Mouse (Mus musculus): Measurements from ENCODE around the gene Vps11. TPM values are rescaled to one million over a fixed set of nuclear protein-coding genes. Genes with fewer than 3 reads are reported as not detected.

The Vps11 gene
- polyA plus RNA-seq, 2 experiments, result 9.7 to 11.5 TPM

DNA sequence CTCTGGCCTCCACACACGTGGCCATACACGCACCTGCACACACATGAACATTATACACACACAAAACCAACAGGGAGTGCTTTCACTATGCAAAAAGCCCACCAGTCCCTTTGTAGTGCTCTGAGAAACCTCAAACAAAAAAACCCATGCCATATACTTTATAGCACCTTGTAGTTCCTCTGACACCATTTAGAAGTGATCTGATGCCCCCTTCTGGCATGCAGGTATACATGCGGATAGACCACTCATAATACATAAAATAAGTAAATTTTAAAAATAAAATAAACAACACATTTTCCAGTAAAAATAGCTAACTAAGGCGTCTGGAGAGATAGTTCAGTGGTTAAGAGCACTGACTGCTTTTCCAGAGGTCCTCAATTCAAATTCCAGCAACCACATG is 4.3 kb downstream of the Vps11 start:
- Histone ChIP-seq H3K36me3 (replicated peaks; ENCODE audit: control insufficient read depth, insufficient read depth, low read depth) (peaks cover 62% of the 10 kb centered on the region), H3K9ac (replicated peaks) (no peak overlapping the region; the same call in 1 of the 2 replicates)
- ATAC-seq (ENCODE audit: insufficient read depth), result no peak

DNA sequence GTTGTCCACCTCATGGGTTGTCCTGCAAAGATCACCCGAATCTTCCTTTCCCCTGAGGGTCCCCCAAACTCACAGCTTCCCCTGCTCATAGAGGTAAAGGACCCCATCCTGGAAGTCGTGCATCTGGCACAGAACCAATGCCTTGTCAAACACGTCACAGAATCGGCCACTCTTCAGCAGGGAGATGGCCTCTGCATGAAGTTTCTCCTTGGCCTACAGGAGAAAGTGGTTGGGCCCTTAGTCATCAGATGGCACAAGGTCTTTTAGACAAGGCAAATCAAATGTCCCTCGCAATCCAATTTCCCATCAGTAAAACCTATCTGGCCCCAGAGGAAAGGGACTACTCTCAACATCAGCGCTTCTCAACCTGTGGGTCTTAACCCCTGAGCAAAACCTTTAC is 8.3 kb downstream of the Vps11 start:
- ATAC-seq (ENCODE audit: insufficient read depth) (no peak), DNase-seq (ENCODE audit: low read depth in 3 of 3, low spot score in 3 of 3) (no peak)
- Histone ChIP-seq H3K27ac (no peak overlapping the region), H3K36me3 (replicated peaks; ENCODE audit: control insufficient read depth, insufficient read depth, low read depth) (peaks cover 73% of the 10 kb centered on the region), H3K9me3 (ENCODE audit: control insufficient read depth, low read length) (no peaks in the 10 kb centered on the region), H3K27me3 (ENCODE audit: control insufficient read depth, insufficient read depth, low read length) (no peaks in the 10 kb centered on the region), H3K4me3 (ENCODE audit: insufficient read depth in 1 of 2, low read depth in 2 of 2, low read length in 2 of 2) (no peak overlapping the region), H3K4me2 (ENCODE audit: low read depth) (no peak overlapping the region), H3K9ac (replicated peaks) (no peak overlapping the region), H3K4me1 (replicated peaks; ENCODE audit: control insufficient read depth in 2 of 2, insufficient read depth in 2 of 2, low read length in 1 of 2) (no peaks in the 10 kb centered on the region)
- TF ChIP-seq CTCF (IDR thresholded peaks at IDR 0.05; ENCODE audit: low read depth) (no peak), EP300 (IDR thresholded peaks at IDR 0.05; ENCODE audit: low read depth) (no peak)
- 82% methylated on average over 6 of the region's 6 CpGs for WGBS (ENCODE audit: insufficient replicate concordance)

More for the DNA sequence above, 4.3 kb downstream of the Vps11 start:
- WGBS (ENCODE audit: insufficient replicate concordance), result 63% methylated on average over 4 of the region's 4 CpGs
- no peaks in the 10 kb centered on the region for H3K9me3 ChIP-seq (ENCODE audit: control insufficient read depth, low read length)
- H3K4me1 ChIP-seq (replicated peaks; ENCODE audit: control insufficient read depth in 2 of 2, insufficient read depth in 2 of 2, low read length in 1 of 2), result peaks cover 6 to 7% of the 10 kb centered on the region in 2 experiments; a peak in 3 of 4 replicates
- H3K27ac ChIP-seq, result no peak overlapping the region
- peak in 1 of 3 experiments; percentile 54 for DNase-seq (ENCODE audit: low read depth in 3 of 3, low spot score in 3 of 3)
- H3K4me3 ChIP-seq (ENCODE audit: insufficient read depth in 1 of 2, low read depth in 2 of 2, low read length in 2 of 2), result no peak overlapping the region
- no peak overlapping the region; the same call in 1 of the 2 replicates for H3K4me2 ChIP-seq (ENCODE audit: low read depth)
- TF ChIP-seq CTCF (IDR thresholded peaks at IDR 0.05; ENCODE audit: low read depth) (peak; percentile 66), EP300 (IDR thresholded peaks at IDR 0.05; ENCODE audit: low read depth) (no peak)
- H3K27me3 ChIP-seq (ENCODE audit: control insufficient read depth, insufficient read depth, low read length), result no peaks in the 10 kb centered on the region

DNA sequence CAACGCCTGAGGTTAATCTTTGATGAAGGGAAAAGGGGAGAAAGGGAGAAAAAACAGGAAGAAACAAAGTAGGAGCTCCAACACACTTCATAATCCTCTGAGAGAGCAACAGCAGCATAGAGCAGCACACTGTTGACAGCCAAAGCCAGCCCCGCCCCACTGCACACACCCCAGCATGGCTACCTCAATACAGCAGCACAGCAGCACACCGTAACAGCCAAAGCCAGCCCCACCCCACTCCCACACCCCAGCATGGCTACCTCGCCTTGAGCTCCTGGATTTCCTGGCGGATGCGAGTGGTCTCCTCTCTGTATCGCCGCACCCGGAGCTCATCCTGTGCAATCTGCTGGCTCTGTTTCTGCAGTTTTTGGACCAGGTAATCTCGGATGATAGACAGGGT is 9.1 kb downstream of the Vps11 start:
- DNase-seq (ENCODE audit: low read depth in 3 of 3, low spot score in 3 of 3), result no peak
- Histone ChIP-seq H3K27me3 (ENCODE audit: control insufficient read depth, insufficient read depth, low read length) (no peaks in the 10 kb centered on the region), H3K9me3 (ENCODE audit: control insufficient read depth, low read length) (no peaks in the 10 kb centered on the region), H3K4me1 (replicated peaks; ENCODE audit: control insufficient read depth in 2 of 2, insufficient read depth in 2 of 2, low read length in 1 of 2) (no peaks in the 10 kb centered on the region), H3K9ac (replicated peaks) (no peak overlapping the region), H3K4me2 (ENCODE audit: low read depth) (no peak overlapping the region), H3K36me3 (replicated peaks; ENCODE audit: control insufficient read depth, insufficient read depth, low read depth) (peaks cover 73% of the 10 kb centered on the region), H3K27ac (no peak overlapping the region), H3K4me3 (ENCODE audit: insufficient read depth in 1 of 2, low read depth in 2 of 2, low read length in 2 of 2) (no peak overlapping the region)
- TF ChIP-seq CTCF (IDR thresholded peaks at IDR 0.05; ENCODE audit: low read depth) (no peak), EP300 (IDR thresholded peaks at IDR 0.05; ENCODE audit: low read depth) (no peak)
- WGBS (ENCODE audit: insufficient replicate concordance), result 85% methylated on average over 10 of the region's 10 CpGs
- ATAC-seq (ENCODE audit: insufficient read depth), result no peak

DNA sequence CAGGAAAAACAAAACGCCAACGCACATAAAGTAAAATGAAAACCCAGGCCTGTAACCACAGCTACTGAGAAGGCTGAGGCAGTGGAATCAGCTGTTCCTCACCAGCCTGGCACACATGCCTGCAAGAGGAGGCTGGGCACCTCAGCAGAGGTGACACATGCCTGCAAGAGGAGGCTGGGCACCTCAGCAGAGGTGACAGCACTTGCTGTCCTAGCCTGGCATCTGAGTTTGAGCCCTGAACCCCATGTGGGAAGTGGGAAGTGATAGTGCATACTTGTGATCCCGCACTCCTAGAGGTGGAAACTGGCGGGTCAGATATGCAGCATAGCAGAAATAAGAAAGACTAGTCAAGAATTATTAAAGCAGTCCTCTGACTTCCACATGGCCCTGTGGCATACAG is 10.1 kb downstream of the Vps11 start:
- 86% methylated on average over 4 of the region's 4 CpGs for WGBS (ENCODE audit: insufficient replicate concordance)
- ATAC-seq (ENCODE audit: insufficient read depth), result no peak
- peaks cover 68% of the 10 kb centered on the region for H3K36me3 ChIP-seq (replicated peaks; ENCODE audit: control insufficient read depth, insufficient read depth, low read depth)

DNA sequence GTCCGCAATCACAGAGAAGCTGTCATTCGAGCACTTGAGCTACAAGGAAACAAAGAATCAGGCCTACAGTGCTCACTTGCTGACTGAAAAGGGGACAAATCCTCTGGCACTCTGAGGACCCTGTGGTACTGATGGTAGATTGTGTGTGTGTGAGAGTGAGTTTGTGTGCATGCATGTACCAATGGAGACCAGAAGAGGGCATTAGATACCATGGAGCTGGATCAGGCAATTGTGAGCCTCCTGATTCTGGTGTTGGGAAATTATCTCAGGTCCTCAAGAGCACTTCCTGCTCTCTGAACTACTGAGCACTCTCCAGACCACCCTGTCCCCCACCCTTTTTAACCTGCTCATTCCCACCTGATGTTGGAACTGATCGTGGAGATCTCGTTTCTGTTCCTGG is 12.9 kb downstream of the Vps11 start:
- Histone ChIP-seq H3K4me2 (ENCODE audit: low read depth) (no peak overlapping the region), H3K9ac (replicated peaks) (no peak overlapping the region), H3K36me3 (replicated peaks; ENCODE audit: control insufficient read depth, insufficient read depth, low read depth) (peaks cover 40% of the 10 kb centered on the region), H3K4me3 (ENCODE audit: insufficient read depth in 1 of 2, low read depth in 2 of 2, low read length in 2 of 2) (no peak overlapping the region), H3K4me1 (replicated peaks; ENCODE audit: control insufficient read depth in 2 of 2, insufficient read depth in 2 of 2, low read length in 1 of 2) (peaks cover 5 to 6% of the 10 kb centered on the region in 2 experiments), H3K27me3 (ENCODE audit: control insufficient read depth, insufficient read depth, low read length) (no peaks in the 10 kb centered on the region), H3K9me3 (ENCODE audit: control insufficient read depth, low read length) (no peaks in the 10 kb centered on the region), H3K27ac (no peak overlapping the region)
- TF ChIP-seq EP300 (IDR thresholded peaks at IDR 0.05; ENCODE audit: low read depth) (no peak), CTCF (IDR thresholded peaks at IDR 0.05; ENCODE audit: low read depth) (peak; percentile 66)
- ATAC-seq (ENCODE audit: insufficient read depth), result no peak
- no peak for DNase-seq (ENCODE audit: low read depth in 3 of 3, low spot score in 3 of 3)
- 88% methylated on average over 4 of the region's 4 CpGs for WGBS (ENCODE audit: insufficient replicate concordance)

More for the DNA sequence above, 10.1 kb downstream of the Vps11 start:
- H3K9me3 ChIP-seq (ENCODE audit: control insufficient read depth, low read length), result no peaks in the 10 kb centered on the region
- no peak overlapping the region for H3K27ac ChIP-seq
- no peak for DNase-seq (ENCODE audit: low read depth in 3 of 3, low spot score in 3 of 3)
- no peak overlapping the region for H3K9ac ChIP-seq (replicated peaks)
- H3K4me1 ChIP-seq (replicated peaks; ENCODE audit: control insufficient read depth in 2 of 2, insufficient read depth in 2 of 2, low read length in 1 of 2), result no peaks in the 10 kb centered on the region
- no peak overlapping the region for H3K4me2 ChIP-seq (ENCODE audit: low read depth)
- H3K27me3 ChIP-seq (ENCODE audit: control insufficient read depth, insufficient read depth, low read length), result no peaks in the 10 kb centered on the region
- H3K4me3 ChIP-seq (ENCODE audit: insufficient read depth in 1 of 2, low read depth in 2 of 2, low read length in 2 of 2), result no peak overlapping the region
- no peak for TF ChIP-seq EP300 (IDR thresholded peaks at IDR 0.05; ENCODE audit: low read depth)
